Mouse (Mus musculus) hindbrain, embryonic 13.5 days (tissue): ENCODE measurements around the gene Zfp212. TPM values are rescaled to one million over a fixed set of nuclear protein-coding genes. Genes with fewer than 3 reads are reported as not detected.

Source experiments
- ATAC-seq: fragments of 200-750 bp; cut with Nextera tagmentation; 2 replicates; pipeline ENCODE4 v1.8.0; 2017; ENCODE audit warnings: moderate TSS enrichment; ENCODE audit not compliant: low FRiP score
- H3K27ac ChIP-seq: fragments of 300-500 bp; sonication (generic); 2 replicates; pipeline ENCODE4 v1.5.1; 2015; ENCODE audit warnings: inconsistent platforms, mild to moderate bottlenecking, moderate library complexity
- H3K27me3 ChIP-seq: fragments of 300-500 bp; sonication (generic); 2 replicates; pipeline ENCODE4 v1.6.1; 2015; ENCODE audit warnings: mild to moderate bottlenecking, inconsistent platforms
- H3K36me3 ChIP-seq: fragments of 300-500 bp; sonication (generic); 2 replicates; pipeline ENCODE4 v1.6.1; 2015; ENCODE audit warnings: mild to moderate bottlenecking, inconsistent platforms
- H3K4me1 ChIP-seq: fragments of 300-500 bp; sonication (generic); replicated peaks from 2 replicates; pipeline ENCODE4 v1.6.1; 2015; ENCODE audit warnings: inconsistent platforms
- H3K4me2 ChIP-seq: fragments of 300-500 bp; sonication (generic); 2 replicates; pipeline ENCODE4 v1.6.1; 2015; ENCODE audit warnings: inconsistent platforms, mild to moderate bottlenecking, moderate library complexity
- H3K4me3 ChIP-seq: fragments of 300-500 bp; sonication (generic); 2 replicates; pipeline ENCODE4 v1.5.1; 2015; ENCODE audit warnings: mild to moderate bottlenecking, inconsistent platforms
- H3K9ac ChIP-seq: fragments of 300-500 bp; sonication (generic); 2 replicates; pipeline ENCODE4 v1.6.1; 2015; ENCODE audit warnings: mild to moderate bottlenecking, inconsistent platforms
- H3K9me3 ChIP-seq: fragments of 300-500 bp; sonication (generic); 2 replicates; pipeline ENCODE4 v1.6.1; 2016; ENCODE audit warnings: inconsistent platforms
- WGBS: fragments of 180-500 bp; shearing (Covaris S2); methylation state at CpG from one replicate; pipeline ENCODE4 v1.1.7; 2015; 5-methylcytosine and 5-hydroxymethylcytosine counted together
- polyA plus RNA-seq: library from polyadenylated mRNA; unstranded; fragments of >200 nt; fragmentation: Nextera tagmentation; extraction: Ambion mirVana; gene quantifications from 2 replicates; pipeline ENCODE4 v1.2.1, GENCODE M21; 2015

Gene Zfp212
- polyA plus RNA-seq, 1 experiment from 2014 or later: 20.0 TPM

DNA sequence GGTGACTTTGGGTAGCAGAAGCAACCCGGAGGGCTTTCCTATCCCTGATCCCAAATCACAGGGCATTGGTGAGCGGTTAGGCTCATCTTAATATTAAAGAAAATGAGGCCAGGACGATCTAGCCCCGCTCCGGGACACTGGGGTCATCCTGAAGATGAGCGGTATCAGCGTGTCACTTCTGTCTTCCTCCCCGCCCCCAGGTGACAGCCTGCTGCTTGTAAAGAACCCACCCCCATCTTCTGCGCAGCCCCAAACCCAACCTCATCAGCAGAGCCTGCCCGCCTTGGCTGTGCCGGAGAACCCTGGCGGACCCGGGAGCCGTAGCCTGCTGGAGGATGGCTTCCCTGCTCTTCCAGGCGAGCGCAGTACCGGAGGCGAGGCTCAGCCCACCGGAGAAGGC, 15.9 kb upstream of the Zfp212 start:
- H3K9ac ChIP-seq: no peak overlapping the region
- 32% methylated on average over 19 of the region's 19 CpGs for WGBS
- no peaks in the 10 kb centered on the region for H3K9me3 ChIP-seq
- H3K4me3 ChIP-seq: no peak overlapping the region
- no peak overlapping the region for H3K27ac ChIP-seq
- no peak for ATAC-seq
- no peaks in the 10 kb centered on the region for H3K4me1 ChIP-seq
- peaks cover 96% of the 10 kb centered on the region for H3K36me3 ChIP-seq
- no peak overlapping the region for H3K4me2 ChIP-seq
- H3K27me3 ChIP-seq: peaks cover 22% of the 10 kb centered on the region

DNA sequence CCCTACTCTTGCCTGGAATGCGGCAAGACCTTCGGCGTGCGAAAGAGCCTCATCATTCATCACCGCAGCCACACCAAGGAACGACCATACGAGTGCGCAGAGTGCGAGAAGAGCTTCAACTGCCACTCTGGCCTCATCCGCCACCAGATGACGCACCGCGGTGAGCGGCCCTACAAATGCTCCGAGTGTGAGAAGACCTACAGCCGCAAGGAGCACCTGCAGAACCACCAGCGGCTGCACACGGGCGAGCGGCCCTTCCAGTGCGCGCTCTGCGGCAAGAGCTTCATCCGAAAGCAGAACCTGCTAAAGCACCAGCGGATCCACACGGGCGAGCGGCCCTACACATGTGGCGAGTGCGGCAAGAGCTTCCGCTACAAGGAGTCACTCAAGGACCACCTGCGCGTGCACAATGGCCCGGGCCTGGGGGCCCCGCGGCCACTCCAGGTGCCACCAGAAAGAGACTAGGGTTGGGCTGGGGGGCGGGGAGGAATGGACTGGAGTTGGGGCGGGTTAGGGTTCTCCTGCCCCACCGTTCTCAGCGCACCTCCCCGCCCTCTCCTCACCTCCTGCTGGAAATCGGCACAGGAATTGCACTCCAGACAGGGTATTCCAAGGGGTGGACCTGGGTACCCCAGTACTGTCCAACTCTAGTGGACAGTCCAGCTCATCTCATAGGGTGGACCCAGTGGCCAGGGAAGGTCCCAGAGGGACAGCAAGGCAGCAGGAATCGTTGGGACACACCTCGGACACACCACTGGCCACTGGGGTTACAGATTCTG, 15.2 kb upstream of the Zfp212 start:
- WGBS: 54% methylated on average over 42 of the region's 44 CpGs
- no peak overlapping the region for H3K27ac ChIP-seq
- peaks cover 88% of the 10 kb centered on the region for H3K36me3 ChIP-seq
- no peak overlapping the region for H3K4me2 ChIP-seq
- no peak overlapping the region for H3K9ac ChIP-seq
- H3K9me3 ChIP-seq: no peaks in the 10 kb centered on the region
- 0 out of 2 replicates have a peak, but pooled peaks have one; percentile 43 for ATAC-seq
- H3K27me3 ChIP-seq: peaks cover 22% of the 10 kb centered on the region
- no peaks in the 10 kb centered on the region for H3K4me1 ChIP-seq
- no peak overlapping the region for H3K4me3 ChIP-seq

DNA sequence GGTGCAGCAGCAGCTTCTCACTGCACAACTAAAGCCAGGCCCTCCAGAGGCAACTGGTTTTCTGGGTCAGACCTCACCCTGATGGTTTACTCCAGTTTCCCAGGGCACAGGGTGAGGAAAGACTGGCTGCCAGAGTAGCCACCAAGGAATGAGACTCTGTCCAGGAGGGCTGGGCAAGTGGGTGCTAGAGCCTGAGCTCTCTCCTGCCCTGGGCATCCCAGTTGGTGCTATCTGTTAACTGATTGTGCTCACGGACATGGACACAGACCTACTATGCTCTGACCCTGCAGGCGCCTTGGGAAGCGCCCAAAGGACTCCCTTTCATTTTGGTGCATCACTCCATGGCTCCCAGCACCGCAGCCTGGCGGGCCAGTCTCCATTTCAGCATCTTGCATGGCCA, 13.9 kb upstream of the Zfp212 start:
- no peak overlapping the region for H3K4me3 ChIP-seq
- no peak overlapping the region for H3K4me2 ChIP-seq
- H3K9me3 ChIP-seq: no peaks in the 10 kb centered on the region
- ATAC-seq: no peak
- H3K36me3 ChIP-seq: peaks cover 76% of the 10 kb centered on the region
- H3K9ac ChIP-seq: 0 out of 2 replicates have a peak overlapping the region, but pooled peaks have one; percentile 13
- peaks cover 22% of the 10 kb centered on the region for H3K27me3 ChIP-seq
- no peak overlapping the region for H3K27ac ChIP-seq
- 95% methylated on average over 5 of the region's 5 CpGs for WGBS
- no peaks in the 10 kb centered on the region for H3K4me1 ChIP-seq

DNA sequence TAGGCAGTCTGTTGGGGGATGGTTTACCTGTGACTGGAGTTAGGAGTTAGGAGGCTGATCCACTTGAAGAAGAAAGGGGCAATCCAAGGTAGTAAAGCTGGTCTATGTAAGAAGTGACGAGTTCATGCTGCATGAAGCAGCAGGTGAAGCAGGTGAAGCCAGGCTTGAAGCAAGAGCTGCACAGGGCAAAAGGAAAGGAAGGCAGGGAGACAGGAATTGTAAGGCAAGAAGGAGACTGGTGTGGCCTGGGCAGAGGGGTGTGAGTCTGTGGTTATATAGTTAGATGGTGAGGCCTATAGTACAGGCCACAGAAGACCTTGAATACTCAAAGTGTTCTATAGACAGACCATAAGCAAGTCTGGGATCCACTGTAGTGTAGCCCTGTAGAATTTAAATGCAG, 11.3 kb upstream of the Zfp212 start:
- H3K27ac ChIP-seq: no peak overlapping the region
- H3K4me3 ChIP-seq: no peak overlapping the region
- no peak overlapping the region for H3K9ac ChIP-seq
- peaks cover 50% of the 10 kb centered on the region for H3K36me3 ChIP-seq
- 0 out of 2 replicates have a peak, but pooled peaks cover 2% of the 10 kb centered on the region for H3K27me3 ChIP-seq
- 94% methylated on average over 1 of the region's 1 CpGs for WGBS
- no peak overlapping the region for H3K4me2 ChIP-seq
- no peak for ATAC-seq
- H3K9me3 ChIP-seq: no peaks in the 10 kb centered on the region
- no peaks in the 10 kb centered on the region for H3K4me1 ChIP-seq

DNA sequence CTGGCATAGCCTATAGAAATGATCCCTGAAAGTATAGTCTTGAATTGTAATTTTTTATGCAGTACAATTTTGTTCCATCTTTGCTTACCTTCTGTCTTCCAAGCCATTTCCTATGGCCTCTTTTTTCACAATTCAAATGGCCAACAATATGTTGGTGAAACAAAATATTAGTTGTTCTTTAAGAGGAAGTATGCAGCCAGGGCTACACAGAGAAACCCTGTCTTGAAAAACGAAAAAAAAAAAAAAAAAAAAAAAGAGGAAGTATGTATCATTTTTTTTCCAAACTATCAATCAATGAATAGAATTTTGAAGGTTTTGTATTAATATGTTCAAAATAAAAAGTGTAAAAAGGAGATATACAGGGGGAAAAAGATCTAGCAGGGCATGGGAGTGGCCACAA, 8.6 kb upstream of the Zfp212 start:
- H3K4me2 ChIP-seq: no peak overlapping the region
- no peak overlapping the region for H3K4me3 ChIP-seq
- H3K27ac ChIP-seq: no peak overlapping the region
- WGBS: 76% methylated on average over 1 of the region's 1 CpGs
- H3K4me1 ChIP-seq: no peaks in the 10 kb centered on the region
- no peaks in the 10 kb centered on the region for H3K9me3 ChIP-seq
- H3K36me3 ChIP-seq: peaks cover 24% of the 10 kb centered on the region
- no peak overlapping the region for H3K9ac ChIP-seq
- no peak for ATAC-seq
- H3K27me3 ChIP-seq: no peaks in the 10 kb centered on the region

DNA sequence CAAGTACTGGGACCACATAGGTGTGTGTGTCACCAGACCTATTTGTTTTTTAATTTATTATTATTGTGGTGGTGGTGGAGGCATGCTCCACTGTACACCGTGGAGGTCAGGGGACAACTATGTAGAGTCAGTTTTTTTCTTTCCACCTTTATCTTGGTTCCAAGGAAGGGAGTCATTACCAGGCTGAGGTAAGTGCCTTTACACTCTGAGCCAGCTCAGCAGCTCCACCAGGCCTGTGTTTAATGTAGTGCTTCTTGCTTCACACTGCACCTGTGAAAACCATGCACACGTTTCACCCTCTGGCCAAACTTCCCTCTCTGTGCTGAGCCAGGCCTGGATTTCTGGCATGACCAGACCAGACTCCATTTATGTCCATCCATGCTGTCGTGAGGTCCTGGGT, 7.3 kb upstream of the Zfp212 start:
- no peak overlapping the region for H3K4me2 ChIP-seq
- ATAC-seq: no peak
- no peaks in the 10 kb centered on the region for H3K4me1 ChIP-seq
- H3K36me3 ChIP-seq: peaks cover 10% of the 10 kb centered on the region
- 53% methylated on average over 3 of the region's 3 CpGs for WGBS
- no peaks in the 10 kb centered on the region for H3K27me3 ChIP-seq
- no peak overlapping the region for H3K27ac ChIP-seq
- no peak overlapping the region for H3K9ac ChIP-seq
- H3K9me3 ChIP-seq: no peaks in the 10 kb centered on the region
- H3K4me3 ChIP-seq: no peak overlapping the region

DNA sequence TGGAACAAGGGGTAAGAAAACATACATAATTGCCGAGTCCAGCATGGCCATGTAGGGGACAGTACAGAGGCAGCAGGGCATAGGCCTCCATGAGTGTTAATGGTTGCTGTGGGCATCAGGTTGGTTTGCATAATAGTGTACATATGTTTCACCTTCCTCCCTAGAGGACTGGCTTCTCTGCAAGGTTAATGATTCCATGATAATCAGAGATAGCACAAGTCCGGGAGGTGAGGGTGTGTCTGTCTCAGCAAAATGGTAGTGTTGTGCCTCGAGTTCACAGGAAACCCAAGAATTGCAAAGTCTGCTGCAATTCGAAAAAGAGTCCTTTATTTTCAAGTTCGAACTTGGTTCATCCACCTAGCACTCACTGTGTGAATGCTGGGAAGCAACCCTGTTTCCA, 3.2 kb upstream of the Zfp212 start:
- no peak overlapping the region for H3K9ac ChIP-seq
- H3K36me3 ChIP-seq: no peaks in the 10 kb centered on the region
- no peak overlapping the region for H3K4me3 ChIP-seq
- ATAC-seq: no peak
- no peak overlapping the region for H3K4me2 ChIP-seq
- no peaks in the 10 kb centered on the region for H3K27me3 ChIP-seq
- WGBS: 83% methylated on average over 5 of the region's 5 CpGs
- H3K27ac ChIP-seq: no peak overlapping the region
- no peaks in the 10 kb centered on the region for H3K9me3 ChIP-seq
- H3K4me1 ChIP-seq: peaks cover 11% of the 10 kb centered on the region

DNA sequence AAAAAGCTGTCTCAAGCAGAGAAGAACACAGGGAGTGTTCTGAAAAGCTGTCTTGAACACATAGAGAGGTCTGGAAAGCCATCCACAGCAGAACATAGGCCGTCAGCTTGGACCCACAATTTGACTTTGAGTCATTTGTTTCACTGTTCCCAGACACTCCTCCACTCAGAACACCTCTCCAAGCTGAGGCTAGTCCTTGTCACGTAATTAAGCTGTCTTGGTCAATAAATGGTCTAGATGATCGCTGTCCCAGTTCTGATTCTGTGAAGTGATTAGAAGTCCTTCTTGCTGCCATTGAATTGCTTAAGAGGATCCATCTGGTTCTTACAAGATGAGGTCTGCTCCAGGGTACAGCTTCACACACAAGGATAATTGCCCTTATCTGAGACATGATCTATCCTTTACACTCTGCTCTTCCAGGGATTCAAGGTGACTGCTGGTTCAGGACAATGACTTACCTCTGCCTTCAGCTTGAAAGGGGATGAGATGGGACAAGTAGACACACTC, 1.5 kb upstream of the Zfp212 start:
- H3K27ac ChIP-seq: no peak overlapping the region
- peaks cover 18% of the 10 kb centered on the region for H3K4me1 ChIP-seq
- H3K27me3 ChIP-seq: no peaks in the 10 kb centered on the region
- no peaks in the 10 kb centered on the region for H3K9me3 ChIP-seq
- H3K36me3 ChIP-seq: no peaks in the 10 kb centered on the region
- H3K4me3 ChIP-seq: no peak overlapping the region
- H3K4me2 ChIP-seq: no peak overlapping the region
- ATAC-seq: no peak
- no peak overlapping the region for H3K9ac ChIP-seq
- WGBS: 86% methylated on average over 3 of the region's 3 CpGs

DNA sequence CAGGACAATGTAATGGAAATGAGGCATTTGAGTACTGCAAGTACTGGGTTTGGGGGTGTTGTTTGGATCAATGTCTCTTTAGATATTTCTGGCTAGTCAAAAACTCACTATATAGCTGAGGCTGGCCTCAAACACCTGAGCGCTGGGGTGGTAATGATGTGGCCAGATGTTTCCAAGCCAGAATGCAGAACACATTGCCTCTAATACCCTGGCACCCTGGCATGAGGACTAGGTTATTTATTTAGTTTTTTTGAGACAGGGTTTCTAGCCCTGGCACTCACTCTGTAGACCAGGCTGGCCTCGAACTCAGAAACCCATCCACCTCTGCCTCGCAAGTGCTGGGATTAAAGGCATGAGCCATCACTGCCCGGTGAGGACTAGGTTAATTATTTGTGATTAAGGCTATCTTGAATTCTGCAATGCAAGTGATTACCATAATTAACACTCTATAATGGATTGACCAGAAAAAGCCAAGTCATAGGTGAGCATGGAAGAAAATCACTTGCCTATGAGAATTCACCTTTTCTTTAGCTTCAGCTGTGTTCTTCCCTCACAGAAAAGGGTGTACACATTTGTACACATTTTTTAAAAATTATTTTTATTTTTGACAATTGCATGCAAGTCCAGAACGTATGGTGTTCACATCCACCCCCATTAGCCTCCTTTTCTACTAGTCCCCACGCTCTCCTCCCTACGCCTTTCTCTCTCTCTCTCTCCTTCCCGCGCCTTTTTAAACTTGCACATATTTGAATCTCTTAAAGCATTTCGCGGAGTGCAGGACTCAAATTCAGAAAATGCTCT, 430 bp upstream of the Zfp212 start:
- no peaks in the 10 kb centered on the region for H3K9me3 ChIP-seq
- no peaks in the 10 kb centered on the region for H3K36me3 ChIP-seq
- peaks cover 18% of the 10 kb centered on the region for H3K4me1 ChIP-seq
- peak overlapping the region; percentile 96 for H3K27ac ChIP-seq
- H3K27me3 ChIP-seq: no peaks in the 10 kb centered on the region
- H3K4me3 ChIP-seq: peak overlapping the region; percentile 84
- peak overlapping the region; percentile 89 for H3K4me2 ChIP-seq
- peak overlapping the region; percentile 85 for H3K9ac ChIP-seq
- WGBS: 29% methylated on average over 11 of the region's 11 CpGs
- ATAC-seq: peak; percentile 62

DNA sequence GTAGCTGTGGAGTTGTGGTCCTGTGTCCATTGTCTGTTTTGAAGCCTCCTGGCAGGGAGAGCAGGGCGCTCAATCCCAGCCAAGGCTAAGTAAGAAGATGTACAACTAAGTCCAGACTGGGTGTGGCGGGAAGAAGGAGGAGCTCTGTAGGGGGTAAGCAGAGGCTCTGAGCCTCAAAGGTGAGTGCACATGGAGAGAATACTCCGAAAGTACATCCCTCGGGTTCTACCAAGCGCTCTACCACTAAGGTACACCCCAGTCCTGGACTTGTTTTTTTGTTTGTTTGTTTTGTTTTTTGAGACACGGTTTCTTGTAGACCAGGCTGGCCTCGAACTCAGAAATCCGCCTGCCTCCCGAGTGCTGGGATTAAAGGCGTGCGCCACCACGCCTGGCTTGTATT, 22.2 kb downstream of the Zfp212 start:
- H3K27ac ChIP-seq: no peak overlapping the region
- WGBS: 53% methylated on average over 12 of the region's 12 CpGs
- peaks cover 16% of the 10 kb centered on the region for H3K36me3 ChIP-seq
- peak overlapping the region; percentile 45; the same call in 1 of the 2 replicates for H3K4me3 ChIP-seq
- H3K9me3 ChIP-seq: no peaks in the 10 kb centered on the region
- ATAC-seq: no peak
- H3K4me1 ChIP-seq: peaks cover 10% of the 10 kb centered on the region
- peak overlapping the region; percentile 76 for H3K4me2 ChIP-seq
- H3K9ac ChIP-seq: peak overlapping the region; percentile 72; the same call in 1 of the 2 replicates
- H3K27me3 ChIP-seq: peaks cover 3% of the 10 kb centered on the region; the same call in 1 of the 2 replicates

DNA sequence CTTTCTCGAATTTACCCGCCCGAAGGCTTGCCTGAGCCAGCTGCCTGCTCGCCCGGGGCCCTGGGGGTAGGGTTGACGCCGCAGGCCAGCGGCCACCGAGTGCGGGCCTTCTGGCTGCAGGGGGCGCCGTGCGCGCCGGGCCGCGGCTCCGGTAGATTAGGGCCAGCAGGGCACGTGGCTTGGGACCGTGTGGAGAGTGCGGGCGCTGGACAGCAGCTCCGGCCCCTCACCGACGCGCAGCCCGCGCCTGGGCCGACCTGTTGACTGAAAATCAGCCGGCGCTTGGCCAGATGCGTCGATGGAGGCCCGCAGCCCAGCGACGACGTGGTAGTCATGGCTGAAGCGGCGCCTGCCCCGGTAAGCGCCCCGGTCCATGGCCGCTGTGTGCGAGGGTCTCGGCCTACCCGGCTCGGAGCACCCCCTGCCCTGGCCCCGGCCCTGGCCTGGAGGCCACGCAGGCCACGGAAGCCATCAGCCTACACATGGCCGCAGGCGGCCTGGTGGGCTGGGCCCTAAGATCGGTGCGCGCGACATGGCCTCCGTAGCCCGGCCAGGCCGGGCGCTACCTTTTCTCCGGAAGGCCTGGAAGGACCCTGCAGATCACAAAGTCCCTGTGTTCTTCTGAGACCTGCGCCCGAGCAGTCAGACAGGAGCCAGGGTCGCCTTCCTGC, 22.9 kb downstream of the Zfp212 start:
- H3K9ac ChIP-seq: peak overlapping the region; percentile 72
- H3K27me3 ChIP-seq: peaks cover 3% of the 10 kb centered on the region; the same call in 1 of the 2 replicates
- peaks cover 10% of the 10 kb centered on the region for H3K4me1 ChIP-seq
- H3K27ac ChIP-seq: no peak overlapping the region
- ATAC-seq: peak; percentile 88
- H3K36me3 ChIP-seq: peaks cover 16% of the 10 kb centered on the region
- H3K4me2 ChIP-seq: peak overlapping the region; percentile 76
- no peaks in the 10 kb centered on the region for H3K9me3 ChIP-seq
- WGBS: 11% methylated on average over 58 of the region's 64 CpGs
- peak overlapping the region; percentile 45 for H3K4me3 ChIP-seq

DNA sequence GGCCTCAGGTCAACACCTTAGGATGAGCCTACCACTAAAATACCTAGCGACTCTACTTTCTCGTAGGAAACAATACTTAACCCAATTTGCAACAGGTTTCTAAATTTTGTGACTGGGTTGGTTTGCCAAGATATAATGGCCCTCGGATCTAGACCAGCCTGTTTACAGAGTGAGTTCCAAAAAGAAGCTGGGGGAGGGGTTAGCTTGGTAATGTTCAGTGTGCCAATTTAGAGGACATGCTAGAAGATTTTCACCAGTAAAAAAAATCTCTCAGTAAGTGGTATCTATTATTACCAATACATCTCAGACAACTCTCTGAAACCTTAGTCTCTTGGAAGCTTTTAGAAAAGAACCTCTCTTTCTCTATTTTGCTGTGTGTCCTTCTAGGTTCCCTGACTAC, 23.4 kb downstream of the Zfp212 start:
- ATAC-seq: no peak
- Histone ChIP-seq H3K27ac (no peak overlapping the region), H3K36me3 (peaks cover 16% of the 10 kb centered on the region), H3K9ac (peak overlapping the region; percentile 72; the same call in 1 of the 2 replicates), H3K4me2 (peak overlapping the region; percentile 76), H3K4me1 (peaks cover 10% of the 10 kb centered on the region), H3K27me3 (peaks cover 3% of the 10 kb centered on the region; the same call in 1 of the 2 replicates), H3K4me3 (peak overlapping the region; percentile 45), H3K9me3 (no peaks in the 10 kb centered on the region)
- WGBS: 89% methylated on average over 3 of the region's 3 CpGs
